Mouse (Mus musculus) splenic B cell, adult 2 months (primary cell): Measurements from ENCODE around the gene Fpgt.

ENCODE experiments used
- DNase-seq: peaks from one replicate; pipeline ENCODE4 v3.0.0-alpha.2; 2011; ENCODE audit warnings: low read depth, low spot score
- H3K27me3 ChIP-seq: 2 replicates; pipeline ENCODE4 v1.6.1; 2012; ENCODE audit warnings: mild to moderate bottlenecking, low read length, moderate library complexity, mixed read lengths; ENCODE audit not compliant: control insufficient read depth, poor library complexity, insufficient read depth, severe bottlenecking
- H3K36me3 ChIP-seq: 2 replicates; pipeline ENCODE4 v1.6.1; 2012; ENCODE audit warnings: mild to moderate bottlenecking, low read length, moderate library complexity, mixed read lengths; ENCODE audit not compliant: control insufficient read depth, poor library complexity, insufficient read depth, severe bottlenecking

The Fpgt gene

GRCm38 (mm10) chr3:155093116-155093956, at the start of gene Fpgt, which contains the start of gene Lrriq3:
Fpgt (minus strand) TSS chr3:155093403.
Lrriq3 (plus strand) TSS chr3:155093434.
- peak; percentile 89 for DNase-seq
- H3K27me3 ChIP-seq, result no peaks in the 10 kb centered on the region
- H3K36me3 ChIP-seq, result 0 out of 2 replicates have a peak, but pooled peaks cover 3% of the 10 kb centered on the region

- Histone ChIP-seq H3K36me3 (no peaks in the 10 kb centered on the region), H3K27me3 (no peaks in the 10 kb centered on the region)
- no peak for DNase-seq
Observed at GRCm38 (mm10) chr3:155141047-155141446, 47.8 kb upstream of the Fpgt start.

- DNase-seq, result no peak
- no peaks in the 10 kb centered on the region for H3K36me3 ChIP-seq
- H3K27me3 ChIP-seq, result no peaks in the 10 kb centered on the region
Observed at GRCm38 (mm10) chr3:155137737-155138136, 44.5 kb upstream of the Fpgt start.

- H3K27me3 ChIP-seq, result no peaks in the 10 kb centered on the region
Observed at GRCm38 (mm10) chr3:155105957-155106356, 12.8 kb upstream of the Fpgt start.

GRCm38 (mm10) chr3:155099266-155099665, 6.1 kb upstream of the Fpgt start:
- no peak for DNase-seq
- Histone ChIP-seq H3K27me3 (no peaks in the 10 kb centered on the region), H3K36me3 (no peaks in the 10 kb centered on the region)

More at GRCm38 (mm10) chr3:155105957-155106356, 12.8 kb upstream of the Fpgt start:
- no peaks in the 10 kb centered on the region for H3K36me3 ChIP-seq
- no peak for DNase-seq

- DNase-seq, result no peak
- Histone ChIP-seq H3K36me3 (peaks cover 10% of the 10 kb centered on the region), H3K27me3 (no peaks in the 10 kb centered on the region)
Observed at GRCm38 (mm10) chr3:155092081-155092480, 1.1 kb downstream of the Fpgt start.

GRCm38 (mm10) chr3:155077908-155078307, 15.3 kb downstream of the Fpgt start:
- DNase-seq, result no peak
- no peaks in the 10 kb centered on the region for H3K27me3 ChIP-seq
- no peaks in the 10 kb centered on the region for H3K36me3 ChIP-seq

- Histone ChIP-seq H3K27me3 (no peaks in the 10 kb centered on the region), H3K36me3 (no peaks in the 10 kb centered on the region)
- no peak for DNase-seq
Observed at GRCm38 (mm10) chr3:155059449-155059822, 33.8 kb downstream of the Fpgt start.

GRCm38 (mm10) chr3:155058800-155059448, 34.3 kb downstream of the Fpgt start:
- no peaks in the 10 kb centered on the region for H3K36me3 ChIP-seq
- DNase-seq, result no peak
- no peaks in the 10 kb centered on the region for H3K27me3 ChIP-seq

GRCm38 (mm10) chr3:155057566-155057965, 35.6 kb downstream of the Fpgt start:
- Histone ChIP-seq H3K36me3 (no peaks in the 10 kb centered on the region), H3K27me3 (no peaks in the 10 kb centered on the region)
- DNase-seq, result no peak

GRCm38 (mm10) chr3:155056606-155057005, 36.6 kb downstream of the Fpgt start:
- no peak for DNase-seq
- Histone ChIP-seq H3K27me3 (no peaks in the 10 kb centered on the region), H3K36me3 (no peaks in the 10 kb centered on the region)

GRCm38 (mm10) chr3:155055231-155055916, 37.8 kb downstream of the Fpgt start, which contains the start of gene Tnni3k:
Tnni3k (minus strand) TSS chr3:155055407.
- Histone ChIP-seq H3K36me3 (no peaks in the 10 kb centered on the region), H3K27me3 (no peaks in the 10 kb centered on the region)
- no peak for DNase-seq

- no peak for DNase-seq
- Histone ChIP-seq H3K27me3 (no peaks in the 10 kb centered on the region), H3K36me3 (no peaks in the 10 kb centered on the region)
Observed at GRCm38 (mm10) chr3:155053189-155053588, 40.0 kb downstream of the Fpgt start.

- DNase-seq, result no peak
- Histone ChIP-seq H3K27me3 (no peaks in the 10 kb centered on the region), H3K36me3 (no peaks in the 10 kb centered on the region)
Observed at GRCm38 (mm10) chr3:155052021-155052420, 41.2 kb downstream of the Fpgt start.
